Mouse (Mus musculus): ENCODE results near the gene Larp4. TPM values are rescaled to one million over a fixed set of nuclear protein-coding genes. Genes with fewer than 3 reads are reported as not detected.

Larp4 gene
- polyA plus RNA-seq, 2 experiments: 25.4 to 32.6 TPM

GRCm38 (mm10) chr15:99979715-99980114 lies 9.8 kb downstream of the Larp4 start:
- TF ChIP-seq POLR2A (IDR thresholded peaks at IDR 0.05; ENCODE audit: borderline replicate concordance, extremely low read depth, insufficient read depth, insufficient read length): no peak
- H3K9ac ChIP-seq (ENCODE audit: low read depth, low read length, severe bottlenecking): no peak overlapping the region
- no peaks in the 10 kb centered on the region for H3K9me3 ChIP-seq (ENCODE audit: control insufficient read depth, low read length)
- no peak overlapping the region for H3K27ac ChIP-seq (replicated peaks; ENCODE audit: low read depth, low read length)
- H3K36me3 ChIP-seq (ENCODE audit: control insufficient read depth, insufficient read depth, low read length): no peaks in the 10 kb centered on the region
- H3K4me2 ChIP-seq (replicated peaks; ENCODE audit: low read depth, low read length, severe bottlenecking): no peak overlapping the region
- H3K4me3 ChIP-seq (replicated peaks; ENCODE audit: low read length): no peak overlapping the region
- no peaks in the 10 kb centered on the region for H3K27me3 ChIP-seq (ENCODE audit: control insufficient read depth, insufficient read depth, low read length)
- ATAC-seq (ENCODE audit: low FRiP score, low read depth): no peak
- no peak for DNase-seq (ENCODE audit: low spot score)
- WGBS: 76% methylated on average over 2 of the region's 2 CpGs
- H3K4me1 ChIP-seq (ENCODE audit: control insufficient read depth, insufficient read depth, low read length): no peaks in the 10 kb centered on the region

GRCm38 (mm10) chr15:99993100-99993499 lies 23.2 kb downstream of the Larp4 start:
- TF ChIP-seq POLR2A (IDR thresholded peaks at IDR 0.05; ENCODE audit: borderline replicate concordance, extremely low read depth, insufficient read depth, insufficient read length): no peak
- Histone ChIP-seq H3K9me3 (ENCODE audit: control insufficient read depth, low read length) (no peaks in the 10 kb centered on the region), H3K27ac (replicated peaks; ENCODE audit: low read depth, low read length) (no peak overlapping the region), H3K36me3 (ENCODE audit: control insufficient read depth, insufficient read depth, low read length) (peaks cover 71% of the 10 kb centered on the region), H3K27me3 (ENCODE audit: control insufficient read depth, insufficient read depth, low read length) (no peaks in the 10 kb centered on the region), H3K4me1 (ENCODE audit: control insufficient read depth, insufficient read depth, low read length) (no peaks in the 10 kb centered on the region), H3K4me2 (replicated peaks; ENCODE audit: low read depth, low read length, severe bottlenecking) (no peak overlapping the region), H3K4me3 (replicated peaks; ENCODE audit: low read length) (no peak overlapping the region), H3K9ac (ENCODE audit: low read depth, low read length, severe bottlenecking) (no peak overlapping the region)
- DNase-seq (ENCODE audit: low spot score) (no peak), ATAC-seq (ENCODE audit: low FRiP score, low read depth) (no peak)
- 96% methylated on average over 1 of the region's 1 CpGs for WGBS

GRCm38 (mm10) chr15:99997114-99997804 lies 27.4 kb downstream of the Larp4 start:
- H3K9ac ChIP-seq (ENCODE audit: low read depth, low read length, severe bottlenecking): no peak overlapping the region
- H3K4me3 ChIP-seq (replicated peaks; ENCODE audit: low read length): no peak overlapping the region
- no peaks in the 10 kb centered on the region for H3K4me1 ChIP-seq (ENCODE audit: control insufficient read depth, insufficient read depth, low read length)
- 91% methylated on average over 6 of the region's 6 CpGs for WGBS
- H3K4me2 ChIP-seq (replicated peaks; ENCODE audit: low read depth, low read length, severe bottlenecking): no peak overlapping the region
- H3K27me3 ChIP-seq (ENCODE audit: control insufficient read depth, insufficient read depth, low read length): no peaks in the 10 kb centered on the region
- peaks cover 67% of the 10 kb centered on the region for H3K36me3 ChIP-seq (ENCODE audit: control insufficient read depth, insufficient read depth, low read length)
- H3K9me3 ChIP-seq (ENCODE audit: control insufficient read depth, low read length): no peaks in the 10 kb centered on the region
- TF ChIP-seq POLR2A (IDR thresholded peaks at IDR 0.05; ENCODE audit: borderline replicate concordance, extremely low read depth, insufficient read depth, insufficient read length): no peak
- DNase-seq (ENCODE audit: low spot score) (no peak), ATAC-seq (ENCODE audit: low FRiP score, low read depth) (no peak)
- no peak overlapping the region for H3K27ac ChIP-seq (replicated peaks; ENCODE audit: low read depth, low read length)

- DNase-seq (ENCODE audit: low spot score): no peak
- no peak for TF ChIP-seq POLR2A (IDR thresholded peaks at IDR 0.05; ENCODE audit: borderline replicate concordance, extremely low read depth, insufficient read depth, insufficient read length)
- no peaks in the 10 kb centered on the region for H3K27me3 ChIP-seq (ENCODE audit: control insufficient read depth, insufficient read depth, low read length)
- H3K36me3 ChIP-seq (ENCODE audit: control insufficient read depth, insufficient read depth, low read length): peaks cover 64% of the 10 kb centered on the region
- H3K4me1 ChIP-seq (ENCODE audit: control insufficient read depth, insufficient read depth, low read length): no peaks in the 10 kb centered on the region
- no peak overlapping the region for H3K4me3 ChIP-seq (replicated peaks; ENCODE audit: low read length)
- H3K4me2 ChIP-seq (replicated peaks; ENCODE audit: low read depth, low read length, severe bottlenecking): no peak overlapping the region
- no peak for ATAC-seq (ENCODE audit: low FRiP score, low read depth)
- no peak overlapping the region for H3K27ac ChIP-seq (replicated peaks; ENCODE audit: low read depth, low read length)
- WGBS: 93% methylated on average over 1 of the region's 1 CpGs
- H3K9me3 ChIP-seq (ENCODE audit: control insufficient read depth, low read length): no peaks in the 10 kb centered on the region
- H3K9ac ChIP-seq (ENCODE audit: low read depth, low read length, severe bottlenecking): no peak overlapping the region
Measured at GRCm38 (mm10) chr15:99999390-99999789, 29.5 kb downstream of the Larp4 start.

- Histone ChIP-seq H3K4me1 (ENCODE audit: control insufficient read depth, insufficient read depth, low read length) (no peaks in the 10 kb centered on the region), H3K9me3 (ENCODE audit: control insufficient read depth, low read length) (no peaks in the 10 kb centered on the region), H3K36me3 (ENCODE audit: control insufficient read depth, insufficient read depth, low read length) (peaks cover 79% of the 10 kb centered on the region), H3K27me3 (ENCODE audit: control insufficient read depth, insufficient read depth, low read length) (no peaks in the 10 kb centered on the region), H3K4me3 (replicated peaks; ENCODE audit: low read length) (no peak overlapping the region), H3K4me2 (replicated peaks; ENCODE audit: low read depth, low read length, severe bottlenecking) (no peak overlapping the region), H3K9ac (ENCODE audit: low read depth, low read length, severe bottlenecking) (no peak overlapping the region), H3K27ac (replicated peaks; ENCODE audit: low read depth, low read length) (no peak overlapping the region)
- DNase-seq (ENCODE audit: low spot score) (no peak), ATAC-seq (ENCODE audit: low FRiP score, low read depth) (no peak)
- no peak for TF ChIP-seq POLR2A (IDR thresholded peaks at IDR 0.05; ENCODE audit: borderline replicate concordance, extremely low read depth, insufficient read depth, insufficient read length)
- 88% methylated on average over 7 of the region's 7 CpGs for WGBS
Measured at GRCm38 (mm10) chr15:100004677-100005273, 34.9 kb downstream of the Larp4 start.

Data from limb, embryonic 14.5 days (tissue).